Mouse (Mus musculus): Measurements from ENCODE around the gene Nfatc4. TPM values are rescaled to one million over a fixed set of nuclear protein-coding genes. Genes with fewer than 3 reads are reported as not detected.

Gene Nfatc4
- polyA plus RNA-seq (2012; rRNA removed) = 22.3 and 26.2 TPM in 2 replicates

- TF ChIP-seq POLR2A (IDR thresholded peaks at IDR 0.05; ENCODE audit: borderline replicate concordance, extremely low read depth, insufficient read depth, insufficient read length, poor library complexity, severe bottlenecking) = no peak
- no peak for TF ChIP-seq CTCF (IDR thresholded peaks at IDR 0.05; ENCODE audit: borderline replicate concordance, extremely low read depth, insufficient read depth, insufficient read length)
- peak; percentile 95 for DNase-seq (ENCODE audit: low read depth)
Observed at GRCm38 (mm10) chr14:55822991-55823762, at the start of gene Nfatc4. Gene Nfatc4, plus strand, starts transcription at chr14:55823144.

DNA sequence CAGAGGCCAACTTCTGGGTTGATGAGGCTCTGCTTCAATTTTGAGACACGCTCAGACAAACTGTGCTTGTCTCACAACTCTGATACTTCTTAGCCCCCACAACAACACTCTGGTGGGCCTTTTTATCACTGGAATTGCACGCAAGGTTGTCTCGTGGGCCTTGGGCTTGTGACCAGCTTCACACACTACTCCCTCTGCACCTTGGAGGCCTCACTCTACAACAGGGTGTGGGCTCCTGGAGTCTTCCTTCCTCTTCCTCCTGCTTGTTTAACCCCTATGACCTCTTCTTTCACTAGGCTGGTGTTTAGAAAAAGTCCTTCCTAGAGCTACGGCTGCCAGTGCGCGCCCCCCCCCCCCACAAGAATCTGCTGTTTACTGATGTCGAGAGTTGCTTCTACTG lies 46.2 kb upstream of the Nfatc4 start:
- TF ChIP-seq POLR2A (IDR thresholded peaks at IDR 0.05; ENCODE audit: borderline replicate concordance, extremely low read depth, insufficient read depth, insufficient read length, poor library complexity, severe bottlenecking) (no peak), CTCF (IDR thresholded peaks at IDR 0.05; ENCODE audit: borderline replicate concordance, extremely low read depth, insufficient read depth, insufficient read length) (no peak)
- no peak for DNase-seq (ENCODE audit: low read depth)

- no peak for DNase-seq (ENCODE audit: low read depth)
- TF ChIP-seq POLR2A (IDR thresholded peaks at IDR 0.05; ENCODE audit: borderline replicate concordance, extremely low read depth, insufficient read depth, insufficient read length, poor library complexity, severe bottlenecking) = no peak
- no peak for TF ChIP-seq CTCF (IDR thresholded peaks at IDR 0.05; ENCODE audit: borderline replicate concordance, extremely low read depth, insufficient read depth, insufficient read length)
Observed at GRCm38 (mm10) chr14:55777176-55777575, 45.8 kb upstream of the Nfatc4 start.

DNA sequence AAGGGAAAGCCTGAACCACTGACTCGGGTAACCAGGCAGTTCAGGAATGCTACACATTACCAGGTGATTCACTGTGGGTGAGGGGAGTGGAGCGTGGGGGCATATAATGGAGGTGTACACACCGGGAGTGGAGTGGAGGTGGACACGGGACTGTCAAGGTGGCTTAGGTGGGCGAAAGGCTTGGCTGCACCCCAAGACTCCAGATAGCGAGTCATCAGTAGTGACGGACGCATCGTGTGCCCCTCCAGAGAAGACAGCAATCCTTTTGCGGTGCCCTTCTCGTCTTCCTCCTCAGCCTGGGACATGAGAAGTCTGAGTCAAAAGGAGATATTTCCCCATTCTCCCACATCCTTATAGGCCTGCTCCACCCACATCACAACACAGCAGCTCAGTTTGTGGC lies 45.1 kb upstream of the Nfatc4 start:
- no peak for DNase-seq (ENCODE audit: low read depth)
- TF ChIP-seq POLR2A (IDR thresholded peaks at IDR 0.05; ENCODE audit: borderline replicate concordance, extremely low read depth, insufficient read depth, insufficient read length, poor library complexity, severe bottlenecking) = no peak
- no peak for TF ChIP-seq CTCF (IDR thresholded peaks at IDR 0.05; ENCODE audit: borderline replicate concordance, extremely low read depth, insufficient read depth, insufficient read length)

DNA sequence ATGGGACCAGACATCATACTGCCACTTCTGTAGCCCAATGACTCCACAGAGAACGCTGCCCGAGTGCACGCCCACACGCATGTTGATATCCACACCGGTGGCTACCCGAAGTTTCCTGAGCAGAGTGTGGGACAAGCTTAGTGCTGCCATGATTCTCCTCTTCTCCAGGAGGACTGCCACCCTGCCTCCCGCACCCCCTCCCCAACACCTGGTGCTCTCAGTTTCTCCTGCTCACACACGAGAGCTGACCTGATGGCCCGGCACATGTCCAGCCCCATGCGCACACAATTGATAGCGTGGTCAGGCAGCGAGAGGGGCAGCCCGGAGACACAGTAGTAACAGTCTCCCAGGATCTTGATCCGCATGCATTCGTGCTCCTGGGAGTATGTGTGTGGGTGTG lies 44.3 kb upstream of the Nfatc4 start:
- TF ChIP-seq CTCF (IDR thresholded peaks at IDR 0.05; ENCODE audit: borderline replicate concordance, extremely low read depth, insufficient read depth, insufficient read length) (no peak), POLR2A (IDR thresholded peaks at IDR 0.05; ENCODE audit: borderline replicate concordance, extremely low read depth, insufficient read depth, insufficient read length, poor library complexity, severe bottlenecking) (no peak)
- no peak for DNase-seq (ENCODE audit: low read depth)

GRCm38 (mm10) chr14:55779656-55780055 lies 43.3 kb upstream of the Nfatc4 start:
- DNase-seq (ENCODE audit: low read depth) = no peak
- no peak for TF ChIP-seq POLR2A (IDR thresholded peaks at IDR 0.05; ENCODE audit: borderline replicate concordance, extremely low read depth, insufficient read depth, insufficient read length, poor library complexity, severe bottlenecking)
- no peak for TF ChIP-seq CTCF (IDR thresholded peaks at IDR 0.05; ENCODE audit: borderline replicate concordance, extremely low read depth, insufficient read depth, insufficient read length)

- TF ChIP-seq POLR2A (IDR thresholded peaks at IDR 0.05; ENCODE audit: borderline replicate concordance, extremely low read depth, insufficient read depth, insufficient read length, poor library complexity, severe bottlenecking) (no peak), CTCF (IDR thresholded peaks at IDR 0.05; ENCODE audit: borderline replicate concordance, extremely low read depth, insufficient read depth, insufficient read length) (no peak)
- DNase-seq (ENCODE audit: low read depth) = no peak
Observed at GRCm38 (mm10) chr14:55780736-55781135, 42.2 kb upstream of the Nfatc4 start.

DNA sequence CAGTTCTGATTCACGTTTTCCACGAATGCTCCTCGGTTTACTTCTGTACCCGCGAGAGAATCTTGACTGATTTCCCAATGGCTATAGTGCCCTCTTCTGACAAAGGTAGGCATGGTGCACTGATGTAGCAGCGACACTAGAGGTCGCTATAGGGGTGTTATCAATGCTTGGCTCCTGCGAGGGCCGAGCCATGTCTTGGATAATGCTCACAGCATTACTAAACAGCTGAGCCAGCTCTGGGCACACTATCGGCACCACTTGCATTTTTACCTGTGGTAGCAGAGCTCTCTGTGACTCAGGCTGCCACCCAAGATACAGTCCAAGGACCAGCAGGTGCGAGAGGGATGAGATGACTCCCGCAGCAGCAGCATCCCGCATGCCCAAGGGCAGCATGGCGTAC lies 41.6 kb upstream of the Nfatc4 start:
- peak; percentile 90 for DNase-seq (ENCODE audit: low read depth)
- no peak for TF ChIP-seq POLR2A (IDR thresholded peaks at IDR 0.05; ENCODE audit: borderline replicate concordance, extremely low read depth, insufficient read depth, insufficient read length, poor library complexity, severe bottlenecking)
- peak; percentile 96 for TF ChIP-seq CTCF (IDR thresholded peaks at IDR 0.05; ENCODE audit: borderline replicate concordance, extremely low read depth, insufficient read depth, insufficient read length)

DNA sequence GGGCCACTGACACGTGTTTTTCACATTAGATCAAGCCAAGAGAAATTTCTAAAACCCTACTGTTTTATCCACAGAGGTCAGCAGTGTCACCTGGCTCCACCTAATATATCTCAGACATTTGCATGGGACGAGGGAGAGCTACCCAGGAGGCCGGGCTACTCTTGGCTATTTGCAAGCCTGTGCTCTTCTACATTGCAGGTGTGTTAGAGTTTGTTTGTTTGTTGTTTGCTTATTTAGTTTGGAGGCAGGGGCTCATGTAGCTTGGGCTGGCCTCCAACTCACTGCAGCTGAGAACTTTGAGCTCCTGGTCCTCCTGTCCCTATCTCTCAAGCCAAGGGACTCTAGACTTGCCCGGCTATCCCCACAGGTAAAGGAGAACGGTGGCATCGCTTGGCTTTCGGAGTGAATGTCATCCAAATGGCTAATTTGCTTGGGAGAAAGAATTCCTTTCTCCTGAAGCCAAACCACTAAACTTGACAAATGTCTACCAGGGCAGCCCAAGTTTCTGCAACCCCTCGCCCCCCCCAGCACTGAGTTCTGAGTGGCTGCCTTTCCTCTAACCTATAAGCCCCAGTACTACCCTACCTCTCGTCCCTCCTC lies 40.5 kb upstream of the Nfatc4 start:
- no peak for DNase-seq (ENCODE audit: low read depth)

GRCm38 (mm10) chr14:55783171-55783957 lies 39.6 kb upstream of the Nfatc4 start:
- DNase-seq (ENCODE audit: low read depth) = peak; percentile 35
- no peak for TF ChIP-seq CTCF (IDR thresholded peaks at IDR 0.05; ENCODE audit: borderline replicate concordance, extremely low read depth, insufficient read depth, insufficient read length)
- no peak for TF ChIP-seq POLR2A (IDR thresholded peaks at IDR 0.05; ENCODE audit: borderline replicate concordance, extremely low read depth, insufficient read depth, insufficient read length, poor library complexity, severe bottlenecking)

More for the DNA sequence above, 40.5 kb upstream of the Nfatc4 start:
- no peak for TF ChIP-seq POLR2A (IDR thresholded peaks at IDR 0.05; ENCODE audit: borderline replicate concordance, extremely low read depth, insufficient read depth, insufficient read length, poor library complexity, severe bottlenecking)

GRCm38 (mm10) chr14:55783958-55784235 lies 39.0 kb upstream of the Nfatc4 start, which contains the start of gene Adcy4:
Gene Adcy4, minus strand, starts transcription at chr14:55784095.
- no peak for DNase-seq (ENCODE audit: low read depth)
- TF ChIP-seq POLR2A (IDR thresholded peaks at IDR 0.05; ENCODE audit: borderline replicate concordance, extremely low read depth, insufficient read depth, insufficient read length, poor library complexity, severe bottlenecking) (no peak), CTCF (IDR thresholded peaks at IDR 0.05; ENCODE audit: borderline replicate concordance, extremely low read depth, insufficient read depth, insufficient read length) (no peak)
